Mouse (Mus musculus) heart, adult 2 months (tissue): ENCODE measurements at regions not wholly inside any gene's neighbourhood (a gene's known extent, or its start where the extent isn't known, plus 50 kb on each side); places are given as distances from the start of the nearest gene placed in this dataset.

Source experiments
- DNase-seq, 2 experiments: peaks; one replicate each; pipeline ENCODE4 v3.0.0; 2021
- H3K27ac ChIP-seq: fragments of 200-600 bp; 2 replicates; pipeline ENCODE4 v1.8.1; 2022
- H3K27me3 ChIP-seq: fragments of 200-500 bp; 2 replicates; pipeline ENCODE4 v1.6.1; 2012; ENCODE audit warnings: mild to moderate bottlenecking, low read length, inconsistent platforms, mixed read lengths; ENCODE audit not compliant: control insufficient read depth, insufficient read depth
- H3K36me3 ChIP-seq: fragments of 200-500 bp; 2 replicates; pipeline ENCODE4 v1.6.1; 2012; ENCODE audit warnings: low read length, inconsistent platforms; ENCODE audit not compliant: control insufficient read depth, insufficient read depth
- H3K4me1 ChIP-seq: fragments of 200-500 bp; 2 replicates; pipeline ENCODE4 v1.6.1; 2011; ENCODE audit warnings: low read length; ENCODE audit not compliant: control insufficient read depth, insufficient read depth
- H3K4me3 ChIP-seq: fragments of 200-600 bp; 2 replicates; pipeline ENCODE4 v1.8.1; 2022
- H3K79me2 ChIP-seq: fragments of 200-500 bp; replicated peaks from 2 replicates; pipeline ENCODE4 v1.6.1; 2012; ENCODE audit warnings: mild to moderate bottlenecking, inconsistent platforms, low read length, moderate library complexity, mixed read lengths; ENCODE audit not compliant: control insufficient read depth, insufficient read depth
- H3K9ac ChIP-seq: fragments of 200-500 bp; 2 replicates; pipeline ENCODE4 v1.6.1; 2012; ENCODE audit warnings: low read depth, mild to moderate bottlenecking, control low read depth, inconsistent platforms, low read length, mixed read lengths
- CTCF ChIP-seq: fragments of 200-600 bp; IDR thresholded peaks from 2 replicates; pipeline ENCODE4 v1.8.1; 2022; ENCODE audit warnings: antibody characterized with exemption, mild to moderate bottlenecking, moderate library complexity
- EP300 ChIP-seq: fragments of 200-500 bp; IDR thresholded peaks from 2 replicates; pipeline ENCODE4 v1.6.1; 2011; ENCODE audit warnings: low read depth, low read length, control low read depth; ENCODE audit not compliant: insufficient read depth
- POLR2A ChIP-seq: fragments of 200-500 bp; IDR thresholded peaks from 2 replicates; pipeline ENCODE4 v1.6.1; 2011; ENCODE audit warnings: mild to moderate bottlenecking, low read depth, low read length, control low read depth; ENCODE audit not compliant: insufficient read depth
- whole genome bisulfite sequencing: fragments of 180-500 bp; shearing (Covaris S2); methylation state at CpG from one replicate; pipeline ENCODE4 v1.1.7; 2018; 5-methylcytosine and 5-hydroxymethylcytosine counted together
- intact Hi-C: fragments of 180-260 bp; cut with DNase I; formaldehyde crosslinking; loops from one replicate; pipeline ENCODE4 v1.15.1; 2025

GRCm38 (mm10) chr4:110051872-110052271 is 74.0 kb downstream of the Dmrta2 start:
- Histone ChIP-seq H3K27ac (no peak overlapping the region), H3K79me2 (no peaks in the 10 kb centered on the region), H3K27me3 (no peaks in the 10 kb centered on the region), H3K36me3 (no peaks in the 10 kb centered on the region), H3K4me1 (no peaks in the 10 kb centered on the region), H3K4me3 (no peak overlapping the region), H3K9ac (no peak overlapping the region)
- WGBS = 61% methylated on average over 10 of the region's 10 CpGs
- TF ChIP-seq EP300 (no peak), POLR2A (no peak), CTCF (no peak)
- no peak for DNase-seq
- intact Hi-C loops = loop anchor here (2.0 kb wide), 1 partner anchor 1575 kb away; no protein-coding TSS in a partner anchor

GRCm38 (mm10) chr4:110052998-110053397 is 75.1 kb downstream of the Dmrta2 start:
- Histone ChIP-seq H3K27me3 (no peaks in the 10 kb centered on the region), H3K79me2 (no peaks in the 10 kb centered on the region), H3K27ac (no peak overlapping the region), H3K36me3 (no peaks in the 10 kb centered on the region), H3K4me3 (no peak overlapping the region), H3K4me1 (no peaks in the 10 kb centered on the region), H3K9ac (no peak overlapping the region)
- intact Hi-C loops = no loop called here
- no peak for TF ChIP-seq POLR2A
- TF ChIP-seq CTCF = peak; percentile 27
- DNase-seq = no peak
- WGBS = 88% methylated on average over 4 of the region's 4 CpGs

- intact Hi-C loops = no loop called here
- WGBS = 71% methylated on average over 3 of the region's 3 CpGs
- Histone ChIP-seq H3K4me3 (no peak overlapping the region), H3K36me3 (no peaks in the 10 kb centered on the region), H3K27me3 (no peaks in the 10 kb centered on the region), H3K9ac (no peak overlapping the region), H3K79me2 (no peaks in the 10 kb centered on the region), H3K27ac (no peak overlapping the region), H3K4me1 (no peaks in the 10 kb centered on the region)
- no peak for TF ChIP-seq CTCF
- no peak for TF ChIP-seq EP300
- TF ChIP-seq POLR2A = no peak
- DNase-seq = no peak
Observed at GRCm38 (mm10) chr4:110073836-110074235, 96.0 kb downstream of the Dmrta2 start.

- intact Hi-C loops = no loop called here
- Histone ChIP-seq H3K27ac (no peak overlapping the region), H3K36me3 (no peaks in the 10 kb centered on the region), H3K4me3 (no peak overlapping the region), H3K4me1 (no peaks in the 10 kb centered on the region), H3K79me2 (no peaks in the 10 kb centered on the region), H3K27me3 (no peaks in the 10 kb centered on the region), H3K9ac (no peak overlapping the region)
- TF ChIP-seq CTCF (no peak), POLR2A (no peak), EP300 (no peak)
- no peak for DNase-seq
Observed at GRCm38 (mm10) chr4:110083371-110083770, 105.5 kb downstream of the Dmrta2 start.

- WGBS = 45% methylated on average over 9 of the region's 9 CpGs
- no peaks in the 10 kb centered on the region for H3K4me1 ChIP-seq
- no peaks in the 10 kb centered on the region for H3K27me3 ChIP-seq
- TF ChIP-seq POLR2A (no peak), CTCF (no peak), EP300 (no peak)
- H3K36me3 ChIP-seq = no peaks in the 10 kb centered on the region
- no peak overlapping the region for H3K4me3 ChIP-seq
- DNase-seq = peak; percentile 4 to 33
- intact Hi-C loops = no loop called here
- no peaks in the 10 kb centered on the region for H3K79me2 ChIP-seq
- H3K9ac ChIP-seq = no peak overlapping the region
- H3K27ac ChIP-seq = no peak overlapping the region
Observed at GRCm38 (mm10) chr4:110087570-110088247, 109.9 kb downstream of the Dmrta2 start.

GRCm38 (mm10) chr4:110093040-110093820 is 115.4 kb downstream of the Dmrta2 start:
- Histone ChIP-seq H3K4me1 (no peaks in the 10 kb centered on the region), H3K4me3 (no peak overlapping the region), H3K79me2 (no peaks in the 10 kb centered on the region), H3K9ac (no peak overlapping the region), H3K36me3 (no peaks in the 10 kb centered on the region), H3K27me3 (no peaks in the 10 kb centered on the region), H3K27ac (no peak overlapping the region)
- intact Hi-C loops = no loop called here
- TF ChIP-seq POLR2A (no peak), CTCF (no peak), EP300 (no peak)
- 86% methylated on average over 6 of the region's 6 CpGs for WGBS
- DNase-seq = no peak
